In the genomic region with DNA sequence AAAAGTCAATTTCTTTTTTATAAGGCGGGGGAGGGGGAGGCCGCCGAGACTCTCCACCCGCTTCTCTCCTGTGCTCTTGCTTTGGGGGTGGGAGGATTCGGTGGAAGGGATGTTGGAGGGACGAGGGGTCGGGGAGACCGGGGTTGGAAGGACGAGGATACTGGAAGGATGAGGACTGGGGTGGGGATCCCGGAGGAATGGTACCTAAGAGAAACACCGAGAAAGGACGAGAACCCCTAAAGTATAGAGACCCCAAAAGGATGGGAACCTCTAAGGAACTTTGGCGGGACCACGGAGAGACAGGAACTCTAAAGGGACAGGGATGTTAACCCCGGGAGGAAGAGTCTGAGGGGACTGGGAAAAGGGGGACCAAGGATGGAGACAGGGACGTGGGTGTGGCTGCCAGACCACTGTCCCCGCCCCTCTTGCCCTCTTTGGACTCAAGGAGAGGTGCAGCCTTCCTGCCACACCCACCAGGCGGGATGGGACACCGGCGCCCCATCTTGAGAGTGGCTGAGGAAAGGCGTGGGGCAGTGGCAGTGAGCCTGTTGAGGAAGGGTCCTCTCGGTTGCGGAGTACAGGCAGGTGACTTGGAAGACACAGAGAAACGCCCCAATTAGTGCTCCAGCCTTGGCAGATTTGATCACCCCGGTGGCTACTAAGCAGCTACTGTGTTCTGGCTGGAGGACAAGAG, we compare ENCODE assay signal across 10 mouse cellular contexts. TPM values are rescaled to one million over a fixed set of nuclear protein-coding genes. Genes with fewer than 3 reads are reported as not detected.
DNase-seq lines count a peak whose midpoint lies in the region; ATAC-seq and TF ChIP-seq lines count a peak whose summit lies in the region.
"Had no signal": no experiment of that assay in that cellular context is flagged by ENCODE, and none has a peak within 500 bp of the region (broad histone marks: within the 10 kb centered on the region; RNA-seq: fewer than 3 reads in every experiment).

No protein-coding gene starts in this region.

- no peaks in the 10 kb centered on the region for H3K36me3 ChIP-seq in heart, embryonic 15.5 days
- H3K36me3 ChIP-seq in intestine, embryonic 14.5 days (ENCODE audit: control insufficient read depth, insufficient read depth, low read length) = no peaks in the 10 kb centered on the region
- H3K36me3 ChIP-seq in myocyte (ENCODE audit: control insufficient read depth, insufficient read depth) = no peaks in the 10 kb centered on the region

- H3K4me1 ChIP-seq in heart, embryonic 15.5 days (replicated peaks) = peaks cover 16% of the 10 kb centered on the region
- H3K4me1 ChIP-seq in intestine, embryonic 14.5 days (replicated peaks; ENCODE audit: control insufficient read depth, insufficient read depth, low read length) = no peaks in the 10 kb centered on the region

- no peak overlapping the region for H3ac ChIP-seq in myocyte (ENCODE audit: control insufficient read depth, insufficient read length)

- peaks cover 92% of the 10 kb centered on the region for H3K27me3 ChIP-seq in heart, embryonic 15.5 days
- peaks cover 95% of the 10 kb centered on the region for H3K27me3 ChIP-seq in intestine, embryonic 14.5 days (replicated peaks; ENCODE audit: control insufficient read depth, insufficient read depth, low read length)
- peaks cover 72% of the 10 kb centered on the region for H3K27me3 ChIP-seq in myocyte (ENCODE audit: control insufficient read depth, insufficient read depth, insufficient read length)

- ATAC-seq in heart, embryonic 15.5 days (replicated peaks; ENCODE audit: insufficient number of reproducible peaks, insufficient read depth, low FRiP score, low read depth) = no peak
- no peak for ATAC-seq in intestine, embryonic 14.5 days (replicated peaks; ENCODE audit: low FRiP score, low TSS enrichment, low read depth)

- DNase-seq in heart, adult 11 months = no peak
- peak; percentile 65 for DNase-seq in embryo, embryonic 10.5 days (ENCODE audit: low spot score)
- no peak for DNase-seq in intestine, embryonic 14.5 days (ENCODE audit: low spot score)
- DNase-seq in adrenal gland, postnatal 36 days = no peak
- no peak for DNase-seq in ovary, postnatal 36 days (ENCODE audit: low spot score)
- no peak for DNase-seq in right cerebral cortex, adult 18-20 months
- DNase-seq: cerebellum, adult 18-20 months had no signal

- H3K79me2 ChIP-seq in myocyte (ENCODE audit: control insufficient read depth, insufficient read depth) = no peaks in the 10 kb centered on the region

- H3K27ac ChIP-seq in heart, embryonic 15.5 days = no peak overlapping the region
- H3K27ac ChIP-seq in intestine, embryonic 14.5 days (ENCODE audit: low read depth) = no peak overlapping the region

- TF ChIP-seq POLR2A in myocyte (IDR thresholded peaks at IDR 0.05; ENCODE audit: insufficient read length, low read depth) = no peak

- WGBS in heart, embryonic 15.5 days = 1% methylated on average over 25 of the region's 25 CpGs
- WGBS in intestine, embryonic 14.5 days = 1% methylated on average over 25 of the region's 25 CpGs

- peak overlapping the region; percentile 44 for H3K4me3 ChIP-seq in heart, embryonic 15.5 days
- peak overlapping the region; percentile 22 for H3K4me3 ChIP-seq in intestine, embryonic 14.5 days (ENCODE audit: low read depth, low read length)
- no peak overlapping the region for H3K4me3 ChIP-seq in myocyte

- H3K9ac ChIP-seq in heart, embryonic 15.5 days = no peak overlapping the region
- no peak overlapping the region for H3K9ac ChIP-seq in intestine, embryonic 14.5 days (ENCODE audit: low read length)

- H3K9me3 ChIP-seq in heart, embryonic 15.5 days (replicated peaks) = no peaks in the 10 kb centered on the region
- H3K9me3 ChIP-seq in intestine, embryonic 14.5 days (ENCODE audit: control insufficient read depth, low read length) = no peaks in the 10 kb centered on the region

- peak overlapping the region; percentile 57 for H3K4me2 ChIP-seq in heart, embryonic 15.5 days
- peak overlapping the region; percentile 42 for H3K4me2 ChIP-seq in intestine, embryonic 14.5 days (ENCODE audit: low read length)
- H3K4me2 ChIP-seq in myocyte (ENCODE audit: low read depth) = peak overlapping the region; percentile 48

TF ChIP-seq in myocyte, 11 proteins besides CTCF, POLR2A, EP300 and RAD21:
- TF ChIP-seq E2F4 (IDR thresholded peaks at IDR 0.05; ENCODE audit: insufficient read depth) (no peak), SRF (IDR thresholded peaks at IDR 0.05; ENCODE audit: control insufficient read depth, insufficient read length, low read depth) (no peak), POLR2AphosphoS2 (IDR thresholded peaks at IDR 0.05; ENCODE audit: insufficient read length, low read depth) (no peak), TCF3 (IDR thresholded peaks at IDR 0.05; ENCODE audit: insufficient read length, low read depth) (no peak), CEBPB (IDR thresholded peaks at IDR 0.05; ENCODE audit: insufficient read depth, poor library complexity, severe bottlenecking) (no peak), MYOD1 (IDR thresholded peaks at IDR 0.05; ENCODE audit: control insufficient read depth in 1 of 3, insufficient read length in 2 of 3, low read depth in 2 of 3) (no peak), TCF12 (IDR thresholded peaks at IDR 0.05; ENCODE audit: insufficient read depth, poor library complexity, severe bottlenecking) (no peak), MYOG (IDR thresholded peaks at IDR 0.05; ENCODE audit: control insufficient read depth in 1 of 3, insufficient read depth in 1 of 3, insufficient read length in 2 of 3, low read depth in 2 of 3) (no peak), USF1 (IDR thresholded peaks at IDR 0.05; ENCODE audit: low read depth) (no peak), MAX (IDR thresholded peaks at IDR 0.05; ENCODE audit: low read depth) (no peak), REST (IDR thresholded peaks at IDR 0.05; ENCODE audit: insufficient read depth, insufficient read length) (no peak)

RNA-seq across cellular contexts. Expression of gene Ostm1, which starts 8.5 kb away (rescaled TPM):
- 17.0 and 20.1 TPM in 2 replicates for polyA plus RNA-seq in heart, embryonic 15.5 days (2015; fragmentation: Nextera tagmentation; extraction: Ambion mirVana)
- polyA plus RNA-seq in intestine, embryonic 14.5 days (2014; fragmentation: Nextera tagmentation; extraction: Ambion mirVana) = 13.0 and 13.7 TPM in 2 replicates
- polyA plus RNA-seq in myocyte (2012; fragmentation: generic; extraction: Trizol) = 13.9 TPM
- 10 to 100 TPM; 25.6 to 29.3 TPM for total RNA-seq in adrenal gland, postnatal 36 days (2021)

RNA-seq across cellular contexts. Expression of gene Nr2e1, which starts 8.7 kb away (rescaled TPM):
- not detected in 2 replicates for polyA plus RNA-seq in heart, embryonic 15.5 days (2015; fragmentation: Nextera tagmentation; extraction: Ambion mirVana)
- polyA plus RNA-seq in intestine, embryonic 14.5 days (2014; fragmentation: Nextera tagmentation; extraction: Ambion mirVana) = not detected in 2 replicates
- not detected for polyA plus RNA-seq in myocyte (2012; fragmentation: generic; extraction: Trizol)
- not detected for total RNA-seq in adrenal gland, postnatal 36 days (2021)
- polyA plus RNA-seq: large intestine, adult 2 months had no signal
